Mouse (Mus musculus) embryonic fibroblast, embryonic 13.5 days (primary cell): ENCODE measurements around the gene AI854703. TPM values are rescaled to one million over a fixed set of nuclear protein-coding genes. Genes with fewer than 3 reads are reported as not detected.

Experiments used
- H3K27ac ChIP-seq: 2 replicates; pipeline ENCODE4 v1.5.1; 2012; ENCODE audit warnings: low read length, control low read depth, inconsistent platforms; ENCODE audit not compliant: insufficient read depth
- H3K4me1 ChIP-seq: 2 replicates; pipeline ENCODE4 v1.6.1; 2011; ENCODE audit warnings: low read length; ENCODE audit not compliant: control insufficient read depth, insufficient read depth
- H3K4me3 ChIP-seq: 2 replicates; pipeline ENCODE4 v1.5.1; 2011; ENCODE audit warnings: mild to moderate bottlenecking, control low read depth, low read length; ENCODE audit not compliant: insufficient read depth
- CTCF ChIP-seq: IDR thresholded peaks from 2 replicates; pipeline ENCODE4 v1.5.1; 2011; ENCODE audit warnings: mild to moderate bottlenecking, control low read depth, low read length, moderate library complexity, borderline replicate concordance; ENCODE audit not compliant: insufficient read depth
- POLR2A ChIP-seq: IDR thresholded peaks from 2 replicates; pipeline ENCODE4 v1.6.1; 2011; ENCODE audit warnings: low read depth, mild to moderate bottlenecking, control low read depth, low read length, moderate library complexity
- polyA plus RNA-seq: library from polyadenylated mRNA; stranded (reverse); fragments of >200 nt; gene quantifications from 2 replicates; pipeline ENCODE4 v1.2.4, GENCODE M21; 2011; ENCODE audit warnings: low read depth; ENCODE audit not compliant: missing spikeins, insufficient read length

Gene AI854703
- polyA plus RNA-seq, 1 experiment, result 0.84 TPM

DNA sequence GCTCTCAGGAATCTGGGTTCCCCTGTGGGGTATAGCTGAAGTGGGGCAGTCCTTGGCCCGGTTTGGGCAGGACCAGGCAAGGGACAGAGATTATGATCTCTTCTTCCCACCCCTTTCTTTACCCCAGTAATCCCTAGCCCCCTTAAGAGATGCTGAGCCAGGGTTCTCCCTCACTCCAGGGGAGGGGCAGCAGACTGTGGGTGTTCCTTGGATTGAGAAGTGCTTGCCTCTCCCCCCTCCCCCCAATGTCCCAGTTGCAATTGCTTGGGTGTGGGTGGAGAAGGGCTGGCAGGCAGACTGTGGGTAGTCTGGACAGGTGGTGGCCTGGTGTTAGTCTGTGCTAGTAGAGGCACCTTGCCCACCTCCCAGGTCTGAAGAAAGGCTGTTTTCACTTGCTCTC lies 31.3 kb upstream of the AI854703 start:
- peak overlapping the region; percentile 73 for H3K4me3 ChIP-seq
- no peak overlapping the region for H3K27ac ChIP-seq
- no peak for TF ChIP-seq CTCF
- TF ChIP-seq POLR2A, result no peak
- no peaks in the 10 kb centered on the region for H3K4me1 ChIP-seq

DNA sequence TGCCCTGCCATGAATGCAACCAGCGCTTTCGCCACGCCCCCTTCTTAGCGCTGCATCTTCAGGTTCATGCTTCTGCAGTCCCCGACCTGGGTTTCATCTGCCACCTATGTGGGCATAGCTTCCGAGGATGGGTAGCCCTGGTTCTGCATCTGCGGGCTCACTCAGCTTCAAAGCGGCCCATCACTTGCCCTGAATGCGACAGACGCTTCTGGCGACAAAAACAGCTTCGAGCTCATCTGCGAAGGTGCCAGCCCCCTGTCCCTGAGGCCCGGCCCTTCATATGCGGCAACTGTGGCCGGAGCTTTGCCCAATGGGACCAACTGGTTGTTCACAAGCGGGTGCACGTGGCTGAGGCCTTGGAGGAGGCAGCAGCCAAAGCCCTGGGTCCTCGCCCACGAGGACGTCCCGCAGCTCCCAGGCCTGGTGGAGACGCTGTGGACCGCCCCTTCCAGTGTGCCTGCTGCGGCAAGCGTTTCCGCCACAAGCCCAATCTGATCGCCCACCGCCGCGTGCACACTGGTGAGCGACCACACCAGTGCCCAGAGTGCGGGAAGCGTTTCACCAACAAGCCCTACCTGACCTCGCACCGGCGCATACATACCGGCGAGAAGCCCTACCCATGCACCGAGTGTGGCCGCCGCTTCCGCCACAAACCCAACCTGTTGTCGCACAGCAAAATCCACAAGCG lies 29.9 kb upstream of the AI854703 start:
- TF ChIP-seq CTCF (no peak), POLR2A (no peak)
- no peak overlapping the region for H3K4me3 ChIP-seq
- H3K27ac ChIP-seq, result no peak overlapping the region
- peaks cover 4% of the 10 kb centered on the region; the same call in 1 of the 2 replicates for H3K4me1 ChIP-seq

DNA sequence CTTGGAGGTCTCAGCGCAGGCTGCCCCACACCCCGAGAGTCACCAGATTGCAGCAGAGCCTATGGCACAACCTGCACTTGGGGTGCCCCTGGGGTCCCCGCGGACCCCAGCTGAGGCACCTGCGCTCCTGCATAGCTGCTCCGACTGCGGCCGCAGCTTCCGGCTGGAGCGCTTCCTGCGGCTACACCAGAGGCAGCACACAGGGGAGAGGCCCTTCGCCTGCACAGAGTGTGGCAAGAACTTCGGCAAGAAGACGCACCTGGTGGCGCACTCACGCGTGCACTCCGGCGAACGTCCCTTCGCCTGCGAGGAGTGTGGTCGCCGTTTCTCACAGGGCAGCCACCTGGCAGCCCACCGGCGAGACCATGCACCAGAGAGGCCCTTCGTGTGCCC lies 29.3 kb upstream of the AI854703 start:
- Histone ChIP-seq H3K4me3 (no peak overlapping the region), H3K27ac (no peak overlapping the region), H3K4me1 (peaks cover 4% of the 10 kb centered on the region; the same call in 1 of the 2 replicates)
- TF ChIP-seq POLR2A (no peak), CTCF (no peak)

GRCm38 (mm10) chr6:48600594-48600993 lies 26.0 kb upstream of the AI854703 start:
- H3K4me3 ChIP-seq, result no peak overlapping the region
- TF ChIP-seq CTCF, result no peak
- no peak for TF ChIP-seq POLR2A
- H3K4me1 ChIP-seq, result peaks cover 8% of the 10 kb centered on the region
- H3K27ac ChIP-seq, result peak overlapping the region; percentile 44; the same call in 1 of the 2 replicates

- TF ChIP-seq CTCF, result no peak
- TF ChIP-seq POLR2A, result peak; percentile 71
- peaks cover 8% of the 10 kb centered on the region for H3K4me1 ChIP-seq
- H3K4me3 ChIP-seq, result peak within 1 kb of the TSS; percentile 59
- peak within 1 kb of the TSS; percentile 71 for H3K27ac ChIP-seq
Observed at GRCm38 (mm10) chr6:48601271-48602079, 25.1 kb upstream of the AI854703 start, which contains the start of gene Zfp775. Gene Zfp775 (plus strand): TSS chr6:48602063.

DNA sequence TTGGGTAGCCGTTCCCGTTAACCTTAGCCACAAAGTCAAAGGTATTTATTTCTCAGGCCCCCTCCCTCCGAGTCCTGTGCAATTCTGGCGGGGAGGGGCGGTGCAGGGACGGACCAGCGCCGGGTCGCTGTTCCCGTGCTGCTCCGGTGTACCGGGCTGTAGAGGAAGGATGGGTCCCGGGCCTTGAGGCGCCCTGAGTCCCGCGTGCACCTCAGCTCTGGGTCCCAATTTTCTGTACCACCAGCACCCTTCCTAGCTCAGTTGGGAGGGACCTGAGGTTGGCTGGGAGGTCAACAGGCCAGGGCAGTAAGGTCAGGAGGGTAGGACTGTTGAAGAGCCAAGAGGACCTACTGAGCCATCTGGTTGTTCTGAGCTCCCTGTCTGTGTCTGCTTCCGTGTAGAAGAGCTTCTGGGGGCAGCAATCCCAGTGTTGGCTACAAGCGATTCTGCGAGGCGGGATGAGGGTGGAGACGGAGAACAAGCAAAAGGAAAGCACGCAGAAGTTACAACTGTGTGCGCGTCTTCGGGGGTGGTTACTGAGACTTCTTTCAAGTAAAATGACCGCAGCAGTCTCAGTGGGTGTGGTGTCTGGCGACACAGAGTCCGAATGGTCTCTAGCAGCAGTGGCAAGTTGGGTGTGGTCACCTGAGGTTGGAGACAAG lies 24.4 kb upstream of the AI854703 start:
- Histone ChIP-seq H3K4me1 (peaks cover 8% of the 10 kb centered on the region), H3K27ac (peak overlapping the region; percentile 43), H3K4me3 (peak overlapping the region; percentile 59)
- peak; percentile 39 for TF ChIP-seq POLR2A
- no peak for TF ChIP-seq CTCF

DNA sequence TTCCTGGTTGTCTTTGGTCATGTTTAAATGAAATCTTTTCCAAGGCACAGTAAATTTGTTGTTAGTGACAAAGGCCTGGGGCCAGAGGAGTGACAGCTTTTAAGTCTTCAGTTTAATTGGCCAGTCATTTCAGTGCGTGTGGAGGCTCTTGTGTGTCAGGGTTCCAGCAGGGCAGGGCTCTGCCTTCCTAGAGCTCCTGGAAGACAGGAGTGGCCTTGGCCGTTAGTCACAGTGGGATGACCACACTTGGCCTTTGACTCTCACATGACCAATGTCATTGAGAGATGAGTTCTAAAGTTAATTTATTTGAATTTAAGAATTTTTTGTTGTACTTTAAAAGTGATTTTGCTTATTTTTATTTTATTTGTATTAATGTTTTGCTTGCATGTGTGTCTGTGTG lies 18.4 kb upstream of the AI854703 start:
- Histone ChIP-seq H3K4me1 (no peaks in the 10 kb centered on the region), H3K4me3 (no peak overlapping the region), H3K27ac (no peak overlapping the region)
- no peak for TF ChIP-seq POLR2A
- TF ChIP-seq CTCF, result no peak

GRCm38 (mm10) chr6:48609512-48609911 lies 17.1 kb upstream of the AI854703 start:
- Histone ChIP-seq H3K4me3 (no peak overlapping the region), H3K4me1 (no peaks in the 10 kb centered on the region), H3K27ac (no peak overlapping the region)
- TF ChIP-seq POLR2A (no peak), CTCF (no peak)

GRCm38 (mm10) chr6:48610657-48611056 lies 15.9 kb upstream of the AI854703 start:
- Histone ChIP-seq H3K4me3 (no peak overlapping the region), H3K27ac (no peak overlapping the region), H3K4me1 (no peaks in the 10 kb centered on the region)
- no peak for TF ChIP-seq POLR2A
- no peak for TF ChIP-seq CTCF
